Mouse (Mus musculus): Measurements from ENCODE around the gene Ttc7b.

DNA sequence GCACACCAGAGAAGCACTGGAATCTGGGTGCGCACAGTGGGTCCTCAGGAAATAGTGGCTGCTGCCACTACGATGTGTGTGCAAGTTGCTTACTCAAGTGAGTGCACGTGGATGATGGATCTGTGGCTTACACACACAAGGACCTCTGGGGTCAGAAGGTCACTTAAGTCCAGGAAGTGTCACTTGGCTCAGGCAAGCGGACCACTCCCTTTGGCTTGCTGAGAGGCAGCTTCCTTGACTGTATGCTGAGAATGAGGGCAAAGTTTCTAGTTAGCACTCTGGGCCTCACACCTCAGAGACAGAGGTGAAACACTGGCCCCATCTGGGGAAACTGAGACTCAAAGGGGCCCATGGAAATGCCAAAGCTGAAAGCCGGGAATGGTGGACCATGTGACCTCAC, 232.6 kb downstream of the Ttc7b start:
- TF ChIP-seq CTCF (IDR thresholded peaks at IDR 0.05; ENCODE audit: borderline replicate concordance, extremely low read depth, insufficient read depth, insufficient read length) (no peak), POLR2A (IDR thresholded peaks at IDR 0.05; ENCODE audit: borderline replicate concordance, extremely low read depth, insufficient read depth, insufficient read length, poor library complexity, severe bottlenecking) (no peak)

Data from brain, embryonic 14.5 days (tissue).